Mouse (Mus musculus): Measurements from ENCODE around the gene Tomm40. TPM values are rescaled to one million over a fixed set of nuclear protein-coding genes. Genes with fewer than 3 reads are reported as not detected.

Tomm40 gene
- polyA plus RNA-seq, 1 experiment from 2014 or later, result 142 TPM

DNA sequence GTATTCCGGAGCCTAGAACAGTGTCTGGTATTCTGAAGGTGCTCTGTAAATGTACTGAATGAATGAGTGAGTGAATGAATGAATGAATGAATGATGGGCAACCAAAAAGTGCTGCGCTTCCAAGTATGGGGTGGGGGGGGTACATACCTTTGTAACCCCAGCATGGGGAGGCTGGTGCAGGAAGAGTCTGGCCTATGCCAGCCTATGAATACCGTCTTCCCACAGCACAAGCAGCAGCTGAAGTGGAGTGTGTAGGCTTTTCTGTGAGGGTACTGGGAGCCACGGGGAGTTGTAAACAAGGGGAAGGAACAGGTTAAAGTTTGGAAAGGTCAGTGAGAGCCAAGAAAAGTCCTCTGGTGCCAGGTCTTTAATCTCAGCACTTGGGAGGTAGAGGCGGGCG is 28.6 kb upstream of the Tomm40 start:
- Histone ChIP-seq H3K9ac (no peak overlapping the region), H3K36me3 (peaks cover 10% of the 10 kb centered on the region; the same call in 1 of the 2 replicates), H3K4me2 (no peak overlapping the region), H3K4me1 (replicated peaks) (peaks cover 62% of the 10 kb centered on the region), H3K4me3 (no peak overlapping the region), H3K27ac (no peak overlapping the region), H3K27me3 (no peaks in the 10 kb centered on the region), H3K9me3 (replicated peaks) (no peaks in the 10 kb centered on the region)
- ATAC-seq (replicated peaks; ENCODE audit: insufficient number of reproducible peaks, insufficient read depth, low FRiP score, low read depth), result no peak
- 73% methylated on average over 6 of the region's 6 CpGs for WGBS

DNA sequence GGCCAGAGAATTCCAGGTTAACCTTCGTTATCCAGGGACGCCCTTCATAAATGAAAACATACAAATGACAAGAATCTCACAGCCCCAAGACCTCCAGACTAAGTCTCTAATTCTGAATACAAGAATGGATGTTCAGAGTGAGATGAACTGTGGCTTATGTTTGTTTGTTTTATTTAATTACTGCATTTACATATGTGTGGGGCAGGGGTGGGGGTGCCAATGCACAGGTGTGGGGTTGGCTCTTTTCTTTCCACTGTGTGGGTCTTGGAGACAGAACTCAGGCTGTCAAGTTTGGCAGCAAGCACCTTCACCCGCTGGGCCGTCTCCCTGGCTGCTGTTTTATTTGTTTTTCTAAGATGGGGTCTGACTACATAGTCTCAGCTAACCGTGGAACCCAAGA is 27.2 kb upstream of the Tomm40 start:
- Histone ChIP-seq H3K9me3 (replicated peaks) (no peaks in the 10 kb centered on the region), H3K27ac (no peak overlapping the region), H3K27me3 (no peaks in the 10 kb centered on the region), H3K4me1 (replicated peaks) (peaks cover 52% of the 10 kb centered on the region), H3K4me3 (no peak overlapping the region), H3K36me3 (peaks cover 19% of the 10 kb centered on the region), H3K9ac (no peak overlapping the region), H3K4me2 (no peak overlapping the region)
- WGBS, result 54% methylated on average over 5 of the region's 5 CpGs
- ATAC-seq (replicated peaks; ENCODE audit: insufficient number of reproducible peaks, insufficient read depth, low FRiP score, low read depth), result no peak

- WGBS, result 34% methylated on average over 8 of the region's 8 CpGs
- no peaks in the 10 kb centered on the region for H3K9me3 ChIP-seq (replicated peaks)
- no peak overlapping the region for H3K9ac ChIP-seq
- no peak for ATAC-seq (replicated peaks; ENCODE audit: insufficient number of reproducible peaks, insufficient read depth, low FRiP score, low read depth)
- H3K4me1 ChIP-seq (replicated peaks), result peaks cover 42% of the 10 kb centered on the region
- no peaks in the 10 kb centered on the region for H3K27me3 ChIP-seq
- peaks cover 28% of the 10 kb centered on the region for H3K36me3 ChIP-seq
- peak overlapping the region; percentile 18; the same call in 1 of the 2 replicates for H3K27ac ChIP-seq
- H3K4me2 ChIP-seq, result no peak overlapping the region
- H3K4me3 ChIP-seq, result no peak overlapping the region
These were observed 26.2 kb upstream of the Tomm40 start for GRCm38 (mm10) chr7:19741329-19742031.

DNA sequence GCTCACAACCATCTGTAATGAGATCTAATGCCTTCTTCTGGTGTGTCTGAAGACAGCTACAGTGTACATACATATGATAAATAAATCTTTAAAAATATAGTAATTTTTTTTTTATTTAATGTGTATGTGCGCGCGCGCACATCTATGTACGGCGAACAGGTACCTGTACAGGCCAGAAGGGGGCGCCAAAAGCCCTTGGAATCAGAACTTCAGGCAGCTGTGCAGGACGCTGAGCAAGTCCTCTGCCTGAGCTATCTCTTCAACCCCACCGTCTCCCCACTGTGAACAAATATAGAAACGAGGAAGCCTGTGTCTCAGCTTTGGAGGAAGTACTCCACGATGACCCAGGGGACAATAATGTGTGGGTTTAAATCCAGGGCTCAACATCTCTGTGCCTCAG is 25.0 kb upstream of the Tomm40 start:
- no peak overlapping the region for H3K4me2 ChIP-seq
- peaks cover 31% of the 10 kb centered on the region for H3K4me1 ChIP-seq (replicated peaks)
- 76% methylated on average over 11 of the region's 11 CpGs for WGBS
- H3K9me3 ChIP-seq (replicated peaks), result no peaks in the 10 kb centered on the region
- ATAC-seq (replicated peaks; ENCODE audit: insufficient number of reproducible peaks, insufficient read depth, low FRiP score, low read depth), result no peak
- H3K9ac ChIP-seq, result no peak overlapping the region
- no peaks in the 10 kb centered on the region for H3K27me3 ChIP-seq
- H3K36me3 ChIP-seq, result peaks cover 29% of the 10 kb centered on the region
- no peak overlapping the region for H3K4me3 ChIP-seq
- no peak overlapping the region for H3K27ac ChIP-seq

GRCm38 (mm10) chr7:19738771-19739170 is 23.5 kb upstream of the Tomm40 start:
- peaks cover 34% of the 10 kb centered on the region for H3K36me3 ChIP-seq
- peaks cover 16% of the 10 kb centered on the region for H3K4me1 ChIP-seq (replicated peaks)
- H3K27ac ChIP-seq, result no peak overlapping the region
- H3K4me2 ChIP-seq, result no peak overlapping the region
- no peaks in the 10 kb centered on the region for H3K27me3 ChIP-seq
- 92% methylated on average over 3 of the region's 3 CpGs for WGBS
- no peak overlapping the region for H3K9ac ChIP-seq
- no peak overlapping the region for H3K4me3 ChIP-seq
- H3K9me3 ChIP-seq (replicated peaks), result no peaks in the 10 kb centered on the region
- ATAC-seq (replicated peaks; ENCODE audit: insufficient number of reproducible peaks, insufficient read depth, low FRiP score, low read depth), result no peak

- H3K27ac ChIP-seq, result no peak overlapping the region
- H3K4me3 ChIP-seq, result no peak overlapping the region
- H3K9me3 ChIP-seq (replicated peaks), result no peaks in the 10 kb centered on the region
- no peak overlapping the region for H3K9ac ChIP-seq
- H3K27me3 ChIP-seq, result no peaks in the 10 kb centered on the region
- no peak overlapping the region for H3K4me2 ChIP-seq
- H3K4me1 ChIP-seq (replicated peaks), result peaks cover 8% of the 10 kb centered on the region
- ATAC-seq (replicated peaks; ENCODE audit: insufficient number of reproducible peaks, insufficient read depth, low FRiP score, low read depth), result no peak
- 85% methylated on average over 16 of the region's 16 CpGs for WGBS
- H3K36me3 ChIP-seq, result peaks cover 46% of the 10 kb centered on the region
These were observed 21.3 kb upstream of the Tomm40 start for GRCm38 (mm10) chr7:19736389-19737057.

- Histone ChIP-seq H3K36me3 (peaks cover 64% of the 10 kb centered on the region), H3K4me2 (no peak overlapping the region), H3K9me3 (replicated peaks) (no peaks in the 10 kb centered on the region), H3K4me1 (replicated peaks) (no peaks in the 10 kb centered on the region), H3K27ac (no peak overlapping the region), H3K27me3 (no peaks in the 10 kb centered on the region), H3K4me3 (no peak overlapping the region), H3K9ac (no peak overlapping the region)
- WGBS, result 81% methylated on average over 10 of the region's 10 CpGs
- ATAC-seq (replicated peaks; ENCODE audit: insufficient number of reproducible peaks, insufficient read depth, low FRiP score, low read depth), result no peak
These were observed 19.0 kb upstream of the Tomm40 start for GRCm38 (mm10) chr7:19734178-19734666.

- Histone ChIP-seq H3K9me3 (replicated peaks) (no peaks in the 10 kb centered on the region), H3K9ac (no peak overlapping the region), H3K4me2 (no peak overlapping the region), H3K4me3 (no peak overlapping the region), H3K27me3 (no peaks in the 10 kb centered on the region), H3K4me1 (replicated peaks) (no peaks in the 10 kb centered on the region), H3K36me3 (peaks cover 63% of the 10 kb centered on the region), H3K27ac (no peak overlapping the region)
- WGBS, result 86% methylated on average over 4 of the region's 4 CpGs
- no peak for ATAC-seq (replicated peaks; ENCODE audit: insufficient number of reproducible peaks, insufficient read depth, low FRiP score, low read depth)
These were observed 11.3 kb upstream of the Tomm40 start for GRCm38 (mm10) chr7:19726541-19726940.

DNA sequence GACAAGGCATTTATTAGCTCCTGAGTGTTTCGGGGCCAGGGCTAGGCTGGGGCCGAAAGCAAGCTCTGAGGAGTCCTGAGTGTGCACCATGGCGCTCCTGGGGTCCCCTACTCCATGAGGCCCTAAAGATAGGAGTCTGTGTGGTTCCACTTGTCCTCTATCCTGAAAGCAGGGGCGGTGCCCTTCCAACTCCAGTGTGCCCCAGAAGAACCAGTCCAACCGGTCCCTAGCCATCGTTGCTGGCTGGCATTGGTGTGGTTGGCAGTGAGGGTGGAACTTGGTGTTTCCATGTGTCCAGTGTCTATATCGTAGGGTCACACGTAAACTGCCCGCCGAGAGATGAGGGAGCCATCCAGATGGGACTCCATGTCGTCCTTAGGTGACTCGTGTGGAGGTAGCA is 8.9 kb upstream of the Tomm40 start:
- Histone ChIP-seq H3K27ac (no peak overlapping the region), H3K4me3 (no peak overlapping the region), H3K27me3 (no peaks in the 10 kb centered on the region), H3K9me3 (replicated peaks) (no peaks in the 10 kb centered on the region; the same call in 1 of the 2 replicates), H3K4me1 (replicated peaks) (no peaks in the 10 kb centered on the region), H3K36me3 (peaks cover 55% of the 10 kb centered on the region), H3K9ac (no peak overlapping the region), H3K4me2 (no peak overlapping the region)
- ATAC-seq (replicated peaks; ENCODE audit: insufficient number of reproducible peaks, insufficient read depth, low FRiP score, low read depth), result no peak
- WGBS, result 94% methylated on average over 12 of the region's 12 CpGs

DNA sequence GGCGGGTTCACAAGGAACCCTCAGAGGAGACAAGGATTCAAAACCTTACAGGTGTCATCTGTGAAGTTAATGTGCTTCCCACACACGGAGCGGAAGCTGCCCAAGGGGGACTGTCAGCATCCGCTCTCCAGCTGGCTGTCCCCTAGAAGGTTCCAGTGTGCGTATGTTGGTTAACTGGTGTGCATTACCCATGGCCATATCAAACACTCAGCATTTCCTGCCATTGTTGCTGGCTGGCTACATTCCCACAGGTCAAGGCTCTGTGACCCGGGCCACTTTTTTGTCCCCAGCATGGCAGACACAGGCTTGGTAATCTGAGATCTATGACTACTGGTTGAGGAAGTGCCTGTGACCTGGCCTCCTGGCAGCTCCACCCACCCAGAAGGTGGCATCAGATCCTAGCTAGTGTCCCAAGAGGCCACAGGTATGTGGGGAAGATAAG is 7.5 kb upstream of the Tomm40 start:
- no peak overlapping the region for H3K9ac ChIP-seq
- WGBS, result 75% methylated on average over 6 of the region's 6 CpGs
- peak; percentile 54 for ATAC-seq (replicated peaks; ENCODE audit: insufficient number of reproducible peaks, insufficient read depth, low FRiP score, low read depth)
- H3K4me1 ChIP-seq (replicated peaks), result no peaks in the 10 kb centered on the region
- no peak overlapping the region for H3K4me2 ChIP-seq
- peak overlapping the region; percentile 60 for H3K27ac ChIP-seq
- no peaks in the 10 kb centered on the region for H3K27me3 ChIP-seq
- H3K9me3 ChIP-seq (replicated peaks), result no peaks in the 10 kb centered on the region; the same call in 1 of the 2 replicates
- peaks cover 42% of the 10 kb centered on the region for H3K36me3 ChIP-seq
- H3K4me3 ChIP-seq, result no peak overlapping the region

DNA sequence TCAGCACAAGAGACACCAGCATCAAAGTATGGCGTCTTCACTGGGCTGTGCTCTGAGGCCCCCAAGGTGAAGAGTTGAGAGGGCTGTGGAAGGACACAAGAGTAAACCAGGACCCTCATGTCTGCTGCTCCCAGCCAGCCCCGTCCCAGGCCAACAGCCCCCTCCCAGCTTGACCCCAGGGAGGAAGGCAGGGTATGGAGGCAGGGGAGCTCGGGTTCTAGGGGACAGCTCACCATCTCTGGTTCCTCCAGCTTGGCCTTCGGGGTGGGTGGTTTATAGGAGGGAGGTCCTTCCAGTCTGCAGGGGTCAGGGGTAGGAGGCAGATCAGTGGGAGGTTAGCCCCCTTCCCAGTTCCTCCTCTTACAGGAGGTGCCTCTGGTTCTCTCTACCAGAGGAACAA is 4.0 kb upstream of the Tomm40 start:
- ATAC-seq (replicated peaks; ENCODE audit: insufficient number of reproducible peaks, insufficient read depth, low FRiP score, low read depth), result no peak
- Histone ChIP-seq H3K4me1 (replicated peaks) (peaks cover 17% of the 10 kb centered on the region), H3K4me3 (no peak overlapping the region), H3K9ac (no peak overlapping the region), H3K4me2 (no peak overlapping the region), H3K27ac (no peak overlapping the region), H3K9me3 (replicated peaks) (no peaks in the 10 kb centered on the region; the same call in 1 of the 2 replicates), H3K36me3 (peaks cover 20% of the 10 kb centered on the region), H3K27me3 (no peaks in the 10 kb centered on the region)
- 91% methylated on average over 4 of the region's 4 CpGs for WGBS

Measured in heart, embryonic 15.5 days (tissue).